Mouse (Mus musculus): ENCODE data around the gene Kynu.

Kynu gene

DNA sequence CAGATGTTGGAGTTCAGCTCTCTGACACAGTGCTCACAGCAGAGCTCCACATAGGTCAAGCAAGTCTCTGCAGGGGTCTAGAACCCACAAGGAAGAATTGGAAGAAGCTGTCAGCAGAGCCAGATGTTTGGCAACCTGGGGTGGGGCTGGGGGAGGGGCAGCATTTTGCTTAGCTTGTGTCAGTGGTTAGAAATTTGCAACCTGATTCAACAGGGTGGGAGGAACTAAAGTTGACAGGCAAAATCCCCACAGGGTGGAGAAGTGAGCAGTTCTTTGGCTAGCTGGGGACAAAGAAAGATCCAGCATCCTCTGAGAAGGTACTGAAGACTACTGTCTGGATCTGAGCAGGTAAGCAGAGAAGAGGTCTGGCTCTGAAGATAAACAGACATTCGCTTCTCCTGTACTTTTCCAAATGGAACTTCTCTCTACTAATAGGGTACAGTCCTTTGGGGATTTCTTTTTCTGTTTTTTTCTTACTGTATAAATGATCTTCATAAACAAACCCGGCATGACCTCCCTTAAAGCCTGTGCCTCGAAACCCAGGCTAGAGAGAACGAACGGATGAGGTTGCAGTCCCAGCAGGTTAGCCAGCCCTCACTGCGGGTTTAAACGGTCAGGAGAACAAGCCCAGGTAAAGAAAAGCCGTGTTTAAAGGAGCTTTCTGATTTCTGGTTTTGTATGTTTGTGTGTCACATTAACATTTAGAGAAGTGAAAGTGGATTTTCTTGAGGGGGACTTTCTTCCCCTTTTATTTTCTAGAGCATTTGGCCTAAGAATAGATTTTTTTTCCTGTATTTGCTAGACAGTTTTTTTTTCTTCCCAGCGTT lies at the start of gene Kynu:
Gene Kynu, plus strand, starts transcription at position 268 of the 827 bp plus-strand sequence.
- DNase-seq (ENCODE audit: extremely low spot score, low spot score): peak; percentile 39

DNA sequence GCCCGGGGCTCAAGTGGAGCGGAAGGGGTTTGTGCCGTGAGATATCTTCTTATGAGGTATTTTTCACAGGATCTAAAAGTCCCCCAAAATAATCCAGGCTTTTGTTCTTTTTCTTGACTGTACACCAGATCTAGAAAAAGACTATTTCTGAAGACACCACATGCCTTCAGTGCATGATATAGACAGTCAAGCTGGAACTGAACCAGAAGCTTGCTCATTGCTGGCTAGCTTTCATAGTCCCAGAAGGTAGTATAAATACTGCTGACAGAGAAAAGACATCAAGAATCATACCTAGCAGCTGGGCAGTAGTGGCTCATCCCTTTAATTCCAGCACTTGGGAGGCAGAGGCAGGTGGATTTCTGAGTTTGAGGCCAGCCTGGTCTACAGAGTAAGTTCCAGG lies 48.9 kb upstream of the Kynu start:
- no peak for DNase-seq (ENCODE audit: extremely low spot score, low spot score)

DNA sequence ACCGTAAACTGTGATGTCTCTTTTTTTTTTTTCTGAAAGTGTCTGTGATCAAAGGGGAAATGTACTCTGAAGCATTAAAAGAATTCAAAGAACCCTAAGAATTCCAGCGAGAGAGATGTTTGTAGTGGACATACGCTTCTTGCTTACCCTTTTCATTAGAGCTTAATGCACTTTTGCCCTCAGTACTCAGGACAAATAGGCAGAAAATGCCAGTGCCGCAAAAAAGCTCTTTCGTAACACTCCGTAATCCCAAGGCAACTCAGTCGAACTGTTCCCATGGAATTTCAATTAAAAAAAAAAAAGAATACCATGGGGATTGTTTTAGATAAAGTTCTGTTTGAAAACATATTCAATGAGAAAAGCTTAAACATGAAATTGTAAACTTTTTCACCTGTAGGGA lies 41.3 kb upstream of the Kynu start:
- no peak for DNase-seq (ENCODE audit: extremely low spot score, low spot score)

DNA sequence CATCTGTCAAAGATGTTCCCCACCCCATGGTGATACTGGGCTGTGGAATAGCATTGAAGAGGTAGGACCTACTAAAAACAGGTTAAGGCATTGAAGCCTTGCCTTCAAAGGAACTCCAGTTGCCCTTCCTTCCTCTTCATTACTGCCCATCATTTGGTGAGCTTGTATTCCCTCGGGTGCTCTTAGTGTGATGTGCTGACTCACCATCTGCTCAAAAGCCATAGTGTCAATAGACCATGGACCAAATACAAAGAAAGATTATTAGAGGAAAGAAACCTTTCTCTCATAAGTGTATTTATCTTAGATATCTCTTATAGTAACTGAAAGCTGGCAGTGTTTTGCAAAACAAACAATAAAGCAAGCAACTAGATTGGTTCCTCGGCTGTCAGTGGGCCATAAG lies 20.7 kb upstream of the Kynu start:
- DNase-seq (ENCODE audit: extremely low spot score, low spot score): no peak

DNA sequence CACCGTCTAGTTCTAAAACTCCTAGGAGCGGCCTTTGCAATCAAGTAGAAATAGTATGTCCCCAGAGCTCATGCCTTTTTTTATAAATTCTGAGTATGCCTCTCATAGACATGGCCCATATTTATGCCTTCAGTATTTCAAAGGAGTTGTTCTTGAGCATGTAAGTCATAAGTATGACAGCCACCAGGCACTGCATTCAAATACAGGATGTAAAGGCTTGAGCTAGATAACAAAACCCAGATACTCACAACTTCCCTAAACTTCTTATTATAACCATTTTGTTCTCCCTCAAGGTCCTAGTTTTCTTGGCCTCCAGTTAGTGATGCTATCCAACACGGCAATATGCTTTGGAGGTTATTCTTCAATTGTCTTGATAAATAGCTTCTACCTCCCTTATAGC lies 12.5 kb upstream of the Kynu start:
- no peak for DNase-seq (ENCODE audit: extremely low spot score, low spot score)

DNA sequence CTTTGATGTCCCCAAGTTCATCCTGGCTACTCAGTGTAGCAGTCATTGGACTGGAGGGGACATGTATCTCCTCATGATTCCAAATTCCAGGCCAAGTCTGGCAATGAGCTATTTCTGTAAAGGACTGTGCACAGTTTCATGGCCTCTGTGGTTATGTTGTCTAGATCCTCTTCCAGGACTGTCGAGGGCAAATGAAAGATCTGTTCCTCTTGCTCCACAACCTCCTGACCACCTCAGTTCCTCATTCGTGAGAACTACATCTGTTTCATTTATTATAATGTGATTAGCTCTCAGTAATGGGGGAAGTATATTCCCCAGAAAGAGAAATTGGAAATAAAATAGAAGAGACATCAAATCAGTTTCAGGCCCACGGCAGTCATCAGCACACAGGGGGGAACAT lies 9.5 kb upstream of the Kynu start:
- DNase-seq (ENCODE audit: extremely low spot score, low spot score): no peak

DNA sequence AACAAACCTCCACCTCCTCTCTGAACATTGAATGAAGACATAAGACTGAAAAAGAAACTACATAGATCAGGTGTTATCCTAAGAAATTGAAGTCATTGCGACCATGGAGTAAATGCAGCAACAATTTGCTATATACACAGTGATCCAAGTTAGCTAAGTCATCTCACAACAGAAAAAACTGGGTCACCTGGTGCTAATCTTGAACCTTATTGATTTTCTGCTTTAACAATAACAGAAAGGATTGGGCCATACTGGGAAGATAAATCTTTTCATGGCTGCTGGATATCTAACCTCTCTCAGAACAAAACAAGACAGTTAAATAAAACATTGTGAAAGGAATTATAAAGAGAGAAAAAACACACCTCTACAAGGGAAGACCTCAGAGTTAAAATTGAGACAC lies 8.7 kb upstream of the Kynu start:
- DNase-seq (ENCODE audit: extremely low spot score, low spot score): no peak

DNA sequence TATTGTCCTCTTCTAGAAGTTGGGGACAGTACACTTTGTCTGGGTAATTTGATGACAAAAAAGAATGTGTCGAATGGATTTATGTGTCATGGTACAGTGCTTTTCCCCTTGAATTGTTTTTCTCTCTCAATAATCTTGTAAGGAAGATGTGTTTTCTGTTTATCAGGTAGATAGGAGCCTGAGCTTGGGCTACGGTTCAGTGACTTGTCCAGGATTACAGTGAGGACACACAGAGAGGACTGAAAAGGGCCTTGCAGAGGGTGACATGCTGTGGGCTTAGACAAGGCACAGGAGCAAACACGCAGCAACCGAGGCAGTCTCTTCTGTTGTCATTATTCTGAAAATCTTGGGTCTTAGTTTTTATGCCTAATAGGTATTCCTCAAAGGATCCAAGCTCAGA lies 913 bp upstream of the Kynu start:
- no peak for DNase-seq (ENCODE audit: extremely low spot score, low spot score)

DNA sequence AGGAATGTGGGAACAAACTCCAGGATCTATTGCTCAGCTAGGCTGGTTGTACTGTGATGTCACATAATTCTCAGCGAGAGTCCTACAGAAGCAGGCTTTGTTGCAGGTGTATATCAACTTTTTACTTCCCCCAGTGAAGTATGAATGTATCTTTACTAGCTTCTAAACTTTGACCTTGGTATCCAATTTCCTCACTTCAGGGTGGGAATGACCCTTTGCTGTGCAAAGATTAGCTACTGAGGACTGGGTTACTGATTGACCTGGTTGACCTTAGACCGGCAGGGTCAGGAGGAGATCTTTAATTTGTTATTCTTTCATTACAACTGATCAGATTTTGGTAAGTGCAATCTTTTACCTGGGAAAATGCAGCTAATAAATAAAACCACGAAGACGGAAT lies 758 bp downstream of the Kynu start:
- no peak for DNase-seq (ENCODE audit: extremely low spot score, low spot score)

DNA sequence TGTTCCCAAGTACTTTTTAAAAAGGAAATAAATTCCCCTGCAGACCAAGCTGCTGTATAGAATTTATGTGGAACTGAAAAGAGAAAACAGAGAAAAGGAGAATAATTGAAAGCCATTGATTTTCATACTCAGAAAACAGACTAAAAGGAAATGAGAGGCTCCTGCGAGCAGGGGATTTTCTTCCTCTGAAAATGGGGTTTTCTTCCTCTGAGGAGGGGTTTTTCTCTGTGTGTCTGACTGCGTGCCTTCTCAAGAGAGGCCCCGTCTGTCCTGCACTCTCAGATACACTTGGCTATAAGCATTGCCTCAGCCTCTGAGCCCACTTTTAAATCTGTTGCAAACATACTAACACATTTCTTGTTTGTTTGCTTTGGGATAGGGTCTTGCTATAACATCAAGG lies 1.9 kb downstream of the Kynu start:
- DNase-seq (ENCODE audit: extremely low spot score, low spot score): no peak

DNA sequence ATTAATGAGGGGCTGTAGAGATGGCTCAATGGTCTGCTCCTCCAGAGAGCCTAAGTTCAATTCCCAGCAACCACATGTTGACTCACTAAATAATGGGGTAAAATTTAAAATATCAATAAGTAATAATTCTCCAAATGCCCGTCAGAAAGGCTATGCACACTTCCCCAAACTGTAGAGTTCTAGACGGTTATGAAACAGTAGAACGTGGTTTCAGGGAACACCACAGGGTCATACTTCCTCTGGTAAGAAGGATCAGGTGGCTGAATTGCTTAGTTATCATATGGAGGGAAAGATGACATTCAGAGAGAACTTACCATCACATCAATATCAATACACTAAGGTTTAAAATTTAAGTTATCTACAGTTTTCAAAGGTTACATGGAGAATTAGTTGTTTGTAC lies 6.1 kb downstream of the Kynu start:
- no peak for DNase-seq (ENCODE audit: extremely low spot score, low spot score)

DNA sequence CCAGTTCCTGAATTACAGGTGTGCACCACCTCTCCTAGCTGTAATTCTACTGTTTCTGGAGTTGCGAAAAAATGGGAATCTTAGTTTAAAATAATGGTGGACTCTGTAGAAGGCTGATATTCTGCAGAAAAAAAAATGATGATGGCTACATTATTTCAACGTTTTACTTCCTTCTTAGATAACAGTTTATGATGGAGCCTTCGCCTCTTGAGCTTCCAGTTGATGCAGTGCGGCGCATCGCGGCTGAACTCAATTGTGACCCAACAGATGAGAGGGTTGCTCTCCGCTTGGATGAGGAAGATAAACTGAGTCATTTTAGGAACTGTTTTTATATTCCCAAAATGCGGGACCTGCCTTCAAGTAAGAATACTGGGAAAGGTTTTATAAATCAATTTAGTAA lies 7.7 kb downstream of the Kynu start:
- DNase-seq (ENCODE audit: extremely low spot score, low spot score): no peak

DNA sequence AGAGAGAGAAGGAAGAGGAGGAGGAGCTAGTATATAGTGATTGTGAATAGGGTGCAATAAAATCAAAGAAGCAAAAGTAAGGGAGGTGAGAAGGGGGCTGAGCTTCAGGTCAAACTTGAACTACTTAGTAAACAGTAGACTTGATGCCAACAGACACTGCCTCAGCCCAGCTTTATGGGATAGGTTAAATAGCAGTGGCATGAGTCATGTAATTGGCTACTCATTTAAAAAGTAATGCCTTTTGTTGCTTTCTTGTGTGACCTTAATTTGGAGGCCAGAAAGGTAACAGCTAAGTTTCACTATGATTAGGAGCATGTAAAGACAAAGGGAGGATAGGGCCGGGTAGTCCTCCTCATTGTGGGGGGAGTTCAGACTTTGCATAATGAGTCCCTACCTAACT lies 13.3 kb downstream of the Kynu start:
- no peak for DNase-seq (ENCODE audit: extremely low spot score, low spot score)

DNA sequence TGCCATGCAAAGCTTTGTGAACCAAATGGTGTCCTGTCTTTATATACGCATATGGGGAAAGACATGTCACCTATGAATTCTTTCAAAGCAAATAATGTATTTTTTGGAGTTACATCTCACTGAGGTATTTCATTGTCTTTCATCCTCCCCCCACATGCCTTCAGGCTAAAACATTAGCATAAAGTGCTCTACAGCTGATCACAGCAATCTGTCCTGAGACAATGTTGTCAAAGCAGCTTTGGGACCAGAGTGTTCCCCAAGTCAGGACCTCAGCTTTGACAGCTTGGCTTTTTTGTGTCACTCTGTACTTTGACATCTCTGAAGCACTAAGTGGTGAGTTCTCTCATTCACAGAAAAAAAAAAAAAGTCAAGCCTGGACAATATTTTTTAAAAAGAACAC lies 18.4 kb downstream of the Kynu start:
- no peak for DNase-seq (ENCODE audit: extremely low spot score, low spot score)

DNA sequence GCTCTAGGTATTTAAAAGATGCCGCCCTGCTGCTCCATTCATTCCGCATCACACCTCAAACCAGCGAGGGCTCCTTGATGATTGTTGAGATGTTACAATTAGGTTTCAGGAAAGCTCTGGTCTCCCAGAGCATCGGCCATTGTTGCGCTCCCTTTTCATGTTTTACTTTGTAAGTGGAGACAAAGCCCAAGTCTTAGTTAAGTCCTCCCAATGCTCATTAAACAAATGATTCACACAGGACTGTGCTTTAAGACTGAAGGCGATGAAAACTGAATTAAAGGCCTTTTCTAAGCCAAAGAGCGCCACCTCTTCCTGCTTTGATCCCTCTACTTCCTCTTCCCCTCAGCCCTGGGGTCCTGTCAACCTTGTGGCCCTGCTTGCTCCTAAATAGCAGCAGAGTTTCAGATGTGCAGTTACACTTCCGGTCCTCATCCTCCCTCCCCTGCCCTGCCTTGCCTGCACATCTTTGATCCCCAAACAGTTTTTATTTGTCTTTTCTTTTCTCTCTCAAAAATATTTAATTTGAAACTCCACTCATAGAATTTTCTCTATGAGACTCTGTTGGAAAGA lies 28.2 kb downstream of the Kynu start:
- DNase-seq (ENCODE audit: extremely low spot score, low spot score): no peak

DNA sequence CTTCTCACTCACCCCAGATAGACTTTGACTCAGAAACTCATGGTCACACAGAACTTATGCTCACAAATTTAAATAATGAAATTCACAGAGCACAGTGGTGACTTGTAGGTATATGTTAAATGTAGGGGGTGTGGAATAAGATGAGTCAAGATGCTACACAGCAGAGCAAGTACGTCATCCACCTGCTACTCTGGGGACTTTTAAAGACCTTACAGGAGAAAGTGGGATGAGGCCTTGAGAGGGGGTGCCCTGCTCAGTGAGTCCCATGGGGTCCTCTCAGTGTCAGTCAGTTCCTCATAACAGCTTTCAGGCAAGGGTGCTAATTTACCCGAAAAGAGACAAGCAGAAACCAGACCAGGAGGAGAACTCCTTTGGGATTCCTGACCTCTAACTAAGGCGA lies 30.4 kb downstream of the Kynu start:
- no peak for DNase-seq (ENCODE audit: extremely low spot score, low spot score)

DNA sequence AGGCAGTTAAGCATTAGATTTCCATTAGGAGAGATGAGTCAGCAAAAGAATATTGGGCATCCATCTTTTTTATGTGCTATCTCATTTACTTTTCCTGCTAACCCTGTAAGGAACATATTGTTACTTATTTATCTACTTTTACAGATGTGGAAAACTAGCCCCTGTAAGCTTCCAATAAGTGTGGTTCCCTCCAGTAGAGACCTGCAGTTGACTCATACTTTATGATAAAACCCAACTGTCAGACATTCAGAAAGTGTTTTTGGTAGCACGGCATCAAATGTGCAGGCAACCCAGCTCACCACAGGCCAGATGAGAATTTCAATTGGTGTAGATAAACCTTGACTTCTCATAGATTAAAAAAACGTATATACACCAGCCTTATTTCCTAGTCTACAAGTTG lies 32.7 kb downstream of the Kynu start:
- DNase-seq (ENCODE audit: extremely low spot score, low spot score): no peak

DNA sequence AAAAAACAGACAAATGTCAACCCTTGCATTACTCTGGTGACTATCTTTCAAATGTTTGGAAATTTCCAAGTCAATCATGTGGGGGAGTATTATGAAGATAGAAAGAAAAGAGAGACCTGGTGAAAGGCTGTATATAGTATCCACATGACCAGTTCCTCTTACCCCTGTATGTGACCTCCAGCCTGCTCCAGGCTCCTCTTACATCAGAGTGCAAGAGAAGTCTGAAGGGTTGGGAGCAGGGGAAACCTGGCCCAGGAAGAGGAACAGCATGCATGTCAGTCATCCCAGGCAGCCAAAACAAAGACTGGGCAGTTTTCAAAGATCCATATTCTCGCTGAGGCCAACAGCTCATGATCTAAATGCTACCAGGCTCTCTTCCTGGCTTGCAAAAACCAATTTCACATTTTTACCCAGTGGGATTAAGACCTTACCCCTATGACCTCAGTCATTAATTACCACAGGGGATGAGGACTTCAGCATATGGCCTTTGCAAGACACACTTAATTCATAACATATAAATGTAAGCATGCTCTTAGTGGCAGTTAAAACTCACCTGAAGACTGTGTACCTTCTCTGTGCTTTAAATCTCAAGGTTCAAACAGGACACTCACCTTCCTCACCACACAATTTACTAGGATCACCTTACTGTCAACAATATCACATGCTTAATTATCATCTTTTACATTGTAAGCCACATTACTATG lies 37.0 kb downstream of the Kynu start:
- no peak for DNase-seq (ENCODE audit: extremely low spot score, low spot score)

DNA sequence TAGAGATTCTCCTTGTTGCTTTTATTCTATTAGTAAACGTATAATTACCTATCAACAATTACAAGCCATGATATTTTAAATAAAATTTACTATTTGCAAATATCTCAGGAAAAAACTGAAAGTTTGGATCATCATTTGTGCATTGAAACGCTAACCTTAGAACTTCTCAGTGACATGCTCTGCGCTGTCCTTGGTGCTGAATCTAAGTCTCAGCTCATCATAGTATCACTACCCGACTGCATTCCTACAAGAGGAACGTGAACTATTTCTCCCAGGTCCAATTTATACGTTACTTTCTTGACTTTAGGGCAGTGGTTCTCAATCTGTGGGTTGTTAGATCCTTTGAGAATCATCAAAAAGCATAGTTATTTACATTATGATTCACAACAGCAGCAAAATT lies 58.4 kb downstream of the Kynu start:
- peak; percentile 36 for DNase-seq (ENCODE audit: extremely low spot score, low spot score)

DNA sequence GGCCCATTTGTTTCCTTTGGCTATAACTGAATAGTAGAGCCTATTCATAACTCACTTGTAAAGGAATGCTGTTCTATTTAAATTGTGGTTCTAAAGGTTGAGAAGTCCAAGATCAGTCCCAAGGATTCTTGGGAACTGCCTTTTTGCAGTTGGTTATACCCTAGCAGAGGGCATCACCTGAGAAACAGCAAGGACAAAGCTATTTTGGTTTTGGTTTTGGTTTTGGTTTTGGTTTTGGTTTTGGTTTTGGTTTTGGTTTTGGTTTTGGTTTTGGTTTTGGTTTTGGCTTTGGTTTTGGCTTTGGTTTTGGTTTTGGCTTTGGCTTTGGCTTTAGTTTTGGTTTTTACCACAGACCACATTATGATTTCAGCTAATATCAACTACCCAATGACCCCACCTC lies 66.0 kb downstream of the Kynu start:
- DNase-seq (ENCODE audit: extremely low spot score, low spot score): no peak

DNA sequence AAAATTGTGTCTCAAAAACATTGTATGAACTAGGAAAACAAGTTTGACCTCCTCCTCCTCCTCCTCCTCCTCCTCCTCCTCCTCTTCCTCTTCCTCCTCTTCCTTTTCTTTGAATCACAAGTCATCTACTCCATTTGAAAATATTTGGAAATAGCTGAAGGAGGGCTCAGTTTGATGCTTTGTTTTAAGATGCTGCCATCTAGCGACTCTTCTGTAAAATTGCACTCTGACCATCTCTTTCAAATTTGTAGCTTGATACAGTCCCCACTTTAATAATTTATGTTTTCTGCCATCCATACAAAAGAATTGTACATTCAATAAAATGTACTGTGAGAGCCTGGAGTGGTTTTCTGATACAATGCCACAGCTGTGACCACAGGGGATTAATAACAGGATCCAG lies 67.7 kb downstream of the Kynu start:
- DNase-seq (ENCODE audit: extremely low spot score, low spot score): no peak

DNA sequence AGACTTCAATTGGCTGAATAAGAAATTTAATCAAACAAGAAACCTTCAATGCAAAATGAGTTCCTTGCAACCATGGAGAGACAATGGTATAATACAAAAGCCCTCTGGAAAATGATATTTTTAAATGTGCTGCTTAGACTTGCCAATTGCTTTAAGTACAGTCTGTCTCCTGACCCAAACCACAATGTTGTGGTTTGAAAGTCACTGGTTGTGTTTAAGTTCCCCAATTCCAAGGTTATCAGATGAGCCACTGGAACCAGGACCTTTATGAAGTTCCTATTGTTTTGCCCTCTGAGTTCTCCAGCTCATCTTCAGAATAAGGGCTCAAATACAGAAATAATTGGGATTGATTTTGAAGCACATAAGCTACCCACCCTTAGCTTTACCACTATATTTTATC lies 76.7 kb downstream of the Kynu start:
- DNase-seq (ENCODE audit: extremely low spot score, low spot score): no peak

DNA sequence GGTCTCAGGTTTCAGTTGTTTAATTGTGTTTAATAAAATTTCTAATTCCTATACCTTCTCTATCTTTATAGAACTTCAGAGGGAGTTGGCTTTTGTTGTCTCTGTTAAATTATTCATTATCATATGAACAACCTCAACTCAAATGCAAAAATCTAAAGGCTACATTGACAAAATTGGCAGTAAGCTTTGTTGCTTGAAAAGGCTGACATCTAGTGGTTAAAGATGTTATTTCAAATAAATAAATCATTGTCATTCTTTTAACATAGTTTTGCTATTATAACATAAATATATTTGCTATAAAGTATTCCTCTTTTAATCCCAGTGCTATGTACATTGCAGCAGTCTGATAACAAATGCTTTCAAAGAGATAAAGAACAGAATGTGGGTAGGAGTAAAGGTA lies 81.4 kb downstream of the Kynu start:
- no peak for DNase-seq (ENCODE audit: extremely low spot score, low spot score)
